Mouse (Mus musculus): ENCODE results near the gene Lhfp.

- peak; percentile 54 for TF ChIP-seq CTCF (IDR thresholded peaks at IDR 0.05; ENCODE audit: low read depth, low read length)
- TF ChIP-seq POLR2A (IDR thresholded peaks at IDR 0.05; ENCODE audit: extremely low read depth, insufficient read depth, low read length): no peak
Measured at GRCm38 (mm10) chr3:53234689-53235088, 193.4 kb downstream of the Lhfp start.
